Comparison of ENCODE assay signal across 8 mouse cellular contexts in genomic region chr10:117418668-117419237, GRCm38 (mm10). TPM values are rescaled to one million over a fixed set of nuclear protein-coding genes. Genes with fewer than 3 reads are reported as not detected.
DNase-seq lines count a peak whose midpoint lies in the region; ATAC-seq lines count a peak whose summit lies in the region.

No protein-coding gene starts in this region.

- 43% methylated on average over 24 of the region's 24 CpGs for WGBS in lung, embryonic 16.5 days
- 50% methylated on average over 24 of the region's 24 CpGs for WGBS in embryonic facial prominence, embryonic 11.5 days
- WGBS in limb, embryonic 10.5 days: 50% methylated on average over 24 of the region's 24 CpGs
- WGBS in neural tube, embryonic 12.5 days: 57% methylated on average over 24 of the region's 24 CpGs

- peak; percentile 43; the same call in 1 of the 2 replicates for ATAC-seq in lung, embryonic 16.5 days (ENCODE audit: low read depth)
- ATAC-seq in embryonic facial prominence, embryonic 11.5 days (replicated peaks; ENCODE audit: insufficient number of reproducible peaks, low FRiP score, low TSS enrichment, low read depth): peak; percentile 42; the same call in 1 of the 2 replicates
- 0 out of 2 replicates have a peak, but pooled peaks have one; percentile 37 for ATAC-seq in neural tube, embryonic 12.5 days (ENCODE audit: low FRiP score, low read depth)

- H3K4me2 ChIP-seq in lung, embryonic 16.5 days (ENCODE audit: low read depth, low read length): peak overlapping the region; percentile 67
- peak overlapping the region; percentile 39; the same call in 1 of the 2 replicates for H3K4me2 ChIP-seq in embryonic facial prominence, embryonic 11.5 days (ENCODE audit: low read depth, low read length)
- H3K4me2 ChIP-seq in neural tube, embryonic 12.5 days (replicated peaks): peak overlapping the region; percentile 54

- no peak for DNase-seq in lung, postnatal 14 days
- no peak for DNase-seq in embryonic facial prominence, embryonic 11.5 days (ENCODE audit: low spot score)
- no peak for DNase-seq in limb, embryonic 10.5 days (ENCODE audit: low spot score)
- DNase-seq in cerebellum, postnatal 4 days (ENCODE audit: low spot score in 2 of 2): no peak
- no peak for DNase-seq in left cerebral cortex, postnatal 36 days (ENCODE audit: low spot score in 2 of 2)
- no peak for DNase-seq in gastrocnemius, postnatal 4 days (ENCODE audit: low spot score in 2 of 2)

- H3K4me1 ChIP-seq in lung, embryonic 16.5 days (replicated peaks; ENCODE audit: control insufficient read depth, insufficient read depth, low read length): peaks cover 9% of the 10 kb centered on the region
- no peaks in the 10 kb centered on the region for H3K4me1 ChIP-seq in embryonic facial prominence, embryonic 11.5 days (ENCODE audit: control insufficient read depth, insufficient read depth, low read length)
- H3K4me1 ChIP-seq in limb, embryonic 10.5 days: peaks cover 21% of the 10 kb centered on the region
- H3K4me1 ChIP-seq in neural tube, embryonic 12.5 days: peaks cover 11% of the 10 kb centered on the region; the same call in 1 of the 2 replicates

- intact Hi-C loops in left cerebral cortex, postnatal 36 days (cut with DNase I): no loop called here

- H3K4me3 ChIP-seq in lung, embryonic 16.5 days (ENCODE audit: low read length): peak overlapping the region; percentile 39
- no peak overlapping the region for H3K4me3 ChIP-seq in embryonic facial prominence, embryonic 11.5 days (ENCODE audit: low read depth, low read length)
- H3K4me3 ChIP-seq in limb, embryonic 10.5 days: peak overlapping the region; percentile 41
- H3K4me3 ChIP-seq in neural tube, embryonic 12.5 days: no peak overlapping the region

- no peaks in the 10 kb centered on the region for H3K27me3 ChIP-seq in lung, embryonic 16.5 days (ENCODE audit: control insufficient read depth, insufficient read depth, low read depth, low read length)
- H3K27me3 ChIP-seq in embryonic facial prominence, embryonic 11.5 days (ENCODE audit: control insufficient read depth, insufficient read depth, low read length): no peaks in the 10 kb centered on the region
- H3K27me3 ChIP-seq in limb, embryonic 10.5 days (ENCODE audit: low read depth, poor library complexity, severe bottlenecking): peaks cover 39% of the 10 kb centered on the region; the same call in 1 of the 2 replicates
- H3K27me3 ChIP-seq in neural tube, embryonic 12.5 days (replicated peaks): no peaks in the 10 kb centered on the region

- H3K27ac ChIP-seq in lung, embryonic 16.5 days (ENCODE audit: low read length): no peak overlapping the region
- no peak overlapping the region for H3K27ac ChIP-seq in embryonic facial prominence, embryonic 11.5 days (replicated peaks; ENCODE audit: low read depth, low read length)
- H3K27ac ChIP-seq in limb, embryonic 10.5 days: no peak overlapping the region
- no peak overlapping the region for H3K27ac ChIP-seq in neural tube, embryonic 12.5 days

- H3K36me3 ChIP-seq in lung, embryonic 16.5 days (ENCODE audit: control insufficient read depth, insufficient read depth, low read length): no peaks in the 10 kb centered on the region
- H3K36me3 ChIP-seq in embryonic facial prominence, embryonic 11.5 days (replicated peaks; ENCODE audit: control insufficient read depth, insufficient read depth, low read depth, low read length): no peaks in the 10 kb centered on the region
- no peaks in the 10 kb centered on the region for H3K36me3 ChIP-seq in limb, embryonic 10.5 days
- H3K36me3 ChIP-seq in neural tube, embryonic 12.5 days: no peaks in the 10 kb centered on the region

- H3K9ac ChIP-seq in lung, embryonic 16.5 days (ENCODE audit: low read length): no peak overlapping the region
- H3K9ac ChIP-seq in embryonic facial prominence, embryonic 11.5 days (replicated peaks; ENCODE audit: low read length): no peak overlapping the region
- no peak overlapping the region for H3K9ac ChIP-seq in neural tube, embryonic 12.5 days

- no peaks in the 10 kb centered on the region for H3K9me3 ChIP-seq in lung, embryonic 16.5 days (ENCODE audit: control insufficient read depth, low read length)
- H3K9me3 ChIP-seq in embryonic facial prominence, embryonic 11.5 days (replicated peaks; ENCODE audit: control insufficient read depth, low read length): no peaks in the 10 kb centered on the region
- no peaks in the 10 kb centered on the region for H3K9me3 ChIP-seq in limb, embryonic 10.5 days (replicated peaks)
- H3K9me3 ChIP-seq in neural tube, embryonic 12.5 days: no peaks in the 10 kb centered on the region

RNA-seq across cellular contexts. Expression of gene Cpsf6, which starts 38.9 kb away (rescaled TPM):
- polyA plus RNA-seq in lung, embryonic 16.5 days (2015; fragmentation: Nextera tagmentation; extraction: Ambion mirVana): 151 and 162 TPM in 2 replicates
- polyA plus RNA-seq in embryonic facial prominence, embryonic 11.5 days (2014; fragmentation: Nextera tagmentation; extraction: Ambion mirVana): 212 and 223 TPM in 2 replicates
- 230 and 235 TPM in 2 replicates for polyA plus RNA-seq in limb, embryonic 10.5 days (2016; fragmentation: Nextera tagmentation; extraction: Ambion mirVana)
- 216 and 225 TPM in 2 replicates for polyA plus RNA-seq in neural tube, embryonic 12.5 days (2016; fragmentation: Nextera tagmentation; extraction: Ambion mirVana)
- 100 to 1,000 TPM in 1 of 2 experiments, 10 to 100 TPM in 1; 94.5 to 120 TPM for total RNA-seq in left cerebral cortex, postnatal 36 days (2021)
- 10 to 100 TPM; 64.2 to 73.4 TPM for total RNA-seq in gastrocnemius, postnatal 4 days (2021)

Comparison
In these comparisons a context has a peak if more than half of its experiments do, and no peak if none do; other contexts are left out.
1. H3K4me3 ChIP-seq: peak in lung, embryonic 16.5 days (single experiment) and limb, embryonic 10.5 days (single experiment); none in embryonic facial prominence, embryonic 11.5 days (single experiment) and neural tube, embryonic 12.5 days (single experiment).
2. Peak in every context shown above with its lines, with median percentiles within 50 percentile points of each other: ATAC-seq and H3K4me2 ChIP-seq.